Mouse (Mus musculus) kidney, postnatal 36 days (tissue): ENCODE data around the gene Idh3a.

Experiments used
- DNase-seq, 2 experiments: peaks; one replicate each; pipeline ENCODE4 v3.0.0; 2021 to 2022; ENCODE audit warnings: mixed read lengths in 2 of 2

Gene Idh3a

DNA sequence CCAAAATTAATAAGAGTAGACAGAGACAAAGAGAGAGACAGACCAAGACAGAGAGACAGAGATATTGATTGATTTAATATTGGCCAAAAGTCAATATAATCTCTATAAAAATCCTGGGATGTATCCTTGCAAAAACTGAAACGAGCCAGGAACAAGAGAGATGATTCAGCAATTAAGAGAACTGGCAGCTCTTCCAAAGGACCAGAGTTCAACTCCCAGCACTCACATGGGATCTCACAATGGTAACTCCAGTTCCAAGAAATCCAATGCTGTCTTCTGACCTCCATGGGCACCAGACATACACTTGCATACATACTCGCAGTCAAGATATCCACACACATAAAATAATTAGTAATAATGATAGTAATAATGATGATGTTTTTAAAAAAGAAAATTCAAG is 66.6 kb downstream of the Idh3a start:
- no peak for DNase-seq
